Mouse (Mus musculus): ENCODE data around the gene Gm47791.

DNA sequence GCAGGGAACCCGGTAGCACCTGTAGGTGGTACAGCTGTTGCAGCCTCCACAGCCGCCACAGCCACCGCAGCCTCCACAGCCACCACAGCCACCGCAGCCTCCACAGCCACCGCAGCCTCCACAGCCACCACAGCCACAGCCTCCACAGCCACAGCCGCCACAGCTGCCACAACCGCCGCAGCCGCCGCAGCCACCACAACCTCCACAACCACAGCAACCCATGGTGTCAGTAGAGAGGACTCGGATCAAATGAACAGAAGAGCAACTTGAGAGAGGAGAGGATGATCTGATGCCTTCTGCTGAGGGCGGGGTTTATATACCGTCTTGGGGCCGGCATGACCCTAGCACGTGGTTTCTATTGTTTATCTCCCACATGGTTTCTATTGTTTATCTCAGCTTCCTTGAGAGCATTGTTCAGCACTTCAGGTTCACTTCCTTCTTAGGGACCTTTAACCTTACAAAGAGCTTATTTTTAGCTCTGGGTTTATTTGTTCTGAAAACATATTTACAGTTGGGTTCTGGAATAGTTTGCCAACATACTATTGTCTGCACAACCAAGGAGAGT is at the start of gene Gm47791:
- TF ChIP-seq CTCF (IDR thresholded peaks at IDR 0.05; ENCODE audit: low read depth, low read length) (no peak), POLR2A (IDR thresholded peaks at IDR 0.05; ENCODE audit: insufficient read depth, low read length) (no peak), EP300 (IDR thresholded peaks at IDR 0.05; ENCODE audit: insufficient read depth, low read depth, low read length) (no peak)
